Mouse (Mus musculus) erythroblast, embryonic 14.5 days (primary cell): ENCODE measurements around the gene Sirt4.

Experiments used
- GATA1 ChIP-seq: IDR thresholded peaks from 2 replicates; pipeline ENCODE4 v1.6.1; 2012; ENCODE audit warnings: low read length, inconsistent platforms, mixed read lengths
- TAL1 ChIP-seq: IDR thresholded peaks from 3 replicates; pipeline ENCODE4 v1.6.1; 2012; ENCODE audit warnings: low read length, inconsistent platforms, mixed read lengths

GRCm38 (mm10) chr5:115524471-115524870 lies 39.9 kb upstream of the Sirt4 start:
- TF ChIP-seq GATA1 (no peak), TAL1 (no peak)
